Mouse (Mus musculus) megakaryocyte, embryonic 14.5 days (primary cell): Measurements from ENCODE around the gene Surf4. TPM values are rescaled to one million over a fixed set of nuclear protein-coding genes. Genes with fewer than 3 reads are reported as not detected.
"Not testable (repeated sequence)": the region's sequence is repeated elsewhere in the genome, so short reads cannot be mapped to it uniquely, and the experiment has no call there.

Source experiments
- H3K27me3 ChIP-seq: replicated peaks from 2 replicates; pipeline ENCODE3; 2012; ENCODE audit warnings: inconsistent platforms
- H3K36me3 ChIP-seq: replicated peaks from 2 replicates; pipeline ENCODE3; 2012; ENCODE audit warnings: low read length, inconsistent platforms, mixed read lengths
- H3K4me1 ChIP-seq: 2 replicates; pipeline ENCODE4 v1.6.1; 2012; ENCODE audit warnings: inconsistent platforms
- H3K4me3 ChIP-seq: replicated peaks from 2 replicates; pipeline ENCODE3; 2012; ENCODE audit warnings: moderate library complexity, mild to moderate bottlenecking, inconsistent platforms
- H3K9me3 ChIP-seq: 2 replicates; pipeline ENCODE4 v1.6.1; 2012; ENCODE audit warnings: inconsistent platforms
- FLI1 ChIP-seq: IDR thresholded peaks from 2 replicates; pipeline ENCODE4 v1.6.1; 2012; ENCODE audit warnings: low read length, inconsistent platforms, mixed read lengths
- GATA1 ChIP-seq: IDR thresholded peaks from 3 replicates; pipeline ENCODE4 v1.6.1; 2012; ENCODE audit warnings: mixed read lengths, low read length, inconsistent platforms, borderline replicate concordance
- polyA plus RNA-seq: library from polyadenylated mRNA; stranded (reverse); fragments of >175 nt; gene quantifications from 2 replicates; pipeline ENCODE4 v1.2.3, GENCODE M21; 2012; ENCODE audit warnings: low replicate concordance; ENCODE audit not compliant: insufficient read depth

The Surf4 gene
- polyA plus RNA-seq, 1 experiment = 144 TPM

- Histone ChIP-seq H3K36me3 (peaks cover 49% of the 10 kb centered on the region), H3K4me1 (peaks cover 85% of the 10 kb centered on the region)
- TF ChIP-seq GATA1 (no peak), FLI1 (no peak)
Observed at GRCm38 (mm10) chr2:26906431-26906830, 27.3 kb downstream of the Surf4 start.

GRCm38 (mm10) chr2:26905936-26906335 is 27.8 kb downstream of the Surf4 start:
- TF ChIP-seq GATA1 (no peak), FLI1 (no peak)
- Histone ChIP-seq H3K4me3 (no peak overlapping the region), H3K4me1 (peaks cover 86% of the 10 kb centered on the region), H3K9me3 (no peaks in the 10 kb centered on the region), H3K36me3 (peaks cover 45% of the 10 kb centered on the region), H3K27me3 (no peaks in the 10 kb centered on the region)

More at GRCm38 (mm10) chr2:26906431-26906830, 27.3 kb downstream of the Surf4 start:
- Histone ChIP-seq H3K27me3 (no peaks in the 10 kb centered on the region), H3K4me3 (no peak overlapping the region), H3K9me3 (no peaks in the 10 kb centered on the region)

- Histone ChIP-seq H3K27me3 (no peaks in the 10 kb centered on the region), H3K36me3 (peaks cover 63% of the 10 kb centered on the region), H3K9me3 (no peaks in the 10 kb centered on the region), H3K4me3 (peak overlapping the region; percentile 96), H3K4me1 (peaks cover 82% of the 10 kb centered on the region)
- TF ChIP-seq FLI1 (no peak), GATA1 (no peak)
Observed at GRCm38 (mm10) chr2:26903311-26903710, 30.4 kb downstream of the Surf4 start.

GRCm38 (mm10) chr2:26902467-26903220 is 31.1 kb downstream of the Surf4 start, which contains the start of gene Surf6:
Gene Surf6, minus strand, starts transcription at chr2:26902879.
- H3K27me3 ChIP-seq = no peaks in the 10 kb centered on the region
- peaks cover 75% of the 10 kb centered on the region for H3K4me1 ChIP-seq
- H3K9me3 ChIP-seq = no peaks in the 10 kb centered on the region
- peak within 1 kb of the TSS; percentile 96 for H3K4me3 ChIP-seq
- peaks cover 63% of the 10 kb centered on the region for H3K36me3 ChIP-seq
- TF ChIP-seq GATA1 (no peak), FLI1 (peak; percentile 75; the same call in 1 of the 2 replicates)

GRCm38 (mm10) chr2:26901834-26902400 is 31.8 kb downstream of the Surf4 start:
- H3K4me1 ChIP-seq = peaks cover 68% of the 10 kb centered on the region
- H3K27me3 ChIP-seq = no peaks in the 10 kb centered on the region
- peaks cover 63% of the 10 kb centered on the region for H3K36me3 ChIP-seq
- TF ChIP-seq GATA1 = no peak
- no peak for TF ChIP-seq FLI1
- H3K9me3 ChIP-seq = no peaks in the 10 kb centered on the region
- H3K4me3 ChIP-seq = peak overlapping the region; percentile 96

GRCm38 (mm10) chr2:26900731-26901130 is 33.0 kb downstream of the Surf4 start:
- TF ChIP-seq FLI1 (no peak), GATA1 (no peak)
- Histone ChIP-seq H3K4me1 (peaks cover 56% of the 10 kb centered on the region), H3K36me3 (peaks cover 62% of the 10 kb centered on the region), H3K4me3 (peak overlapping the region; percentile 14), H3K9me3 (no peaks in the 10 kb centered on the region), H3K27me3 (no peaks in the 10 kb centered on the region)

GRCm38 (mm10) chr2:26895898-26896297 is 37.8 kb downstream of the Surf4 start:
- H3K36me3 ChIP-seq = peaks cover 92% of the 10 kb centered on the region

GRCm38 (mm10) chr2:26886170-26886569 is 47.6 kb downstream of the Surf4 start:
- peaks cover 35% of the 10 kb centered on the region for H3K36me3 ChIP-seq
- not testable (repeated sequence) for H3K4me3 ChIP-seq, H3K27me3 ChIP-seq, H3K9me3 ChIP-seq, H3K4me1 ChIP-seq

More at GRCm38 (mm10) chr2:26895898-26896297, 37.8 kb downstream of the Surf4 start:
- H3K4me1 ChIP-seq = peaks cover 20% of the 10 kb centered on the region
- no peak overlapping the region for H3K4me3 ChIP-seq
- no peaks in the 10 kb centered on the region for H3K27me3 ChIP-seq
- TF ChIP-seq FLI1 (no peak), GATA1 (no peak)
- H3K9me3 ChIP-seq = no peaks in the 10 kb centered on the region

GRCm38 (mm10) chr2:26885541-26885940 is 48.2 kb downstream of the Surf4 start:
- H3K36me3 ChIP-seq = peaks cover 28% of the 10 kb centered on the region
- H3K4me3 ChIP-seq, H3K27me3 ChIP-seq, H3K4me1 ChIP-seq, H3K9me3 ChIP-seq: not testable (repeated sequence)

GRCm38 (mm10) chr2:26878571-26878970 is 55.2 kb downstream of the Surf4 start:
- Histone ChIP-seq H3K9me3 (peaks cover 24% of the 10 kb centered on the region), H3K36me3 (no peaks in the 10 kb centered on the region), H3K4me1 (no peaks in the 10 kb centered on the region), H3K27me3 (no peaks in the 10 kb centered on the region), H3K4me3 (no peak overlapping the region)
- TF ChIP-seq FLI1 (no peak), GATA1 (no peak)
